Mouse (Mus musculus) G1E (cell line): ENCODE results near the gene Cntrob.

Experiments
- CTCF ChIP-seq: IDR thresholded peaks from 2 replicates; pipeline ENCODE4 v1.5.1; 2012; ENCODE audit warnings: low read depth, low read length, inconsistent platforms, mixed read lengths
- GATA1 ChIP-seq: IDR thresholded peaks from 2 replicates; pipeline ENCODE4 v1.6.1; 2012; ENCODE audit warnings: borderline replicate concordance, low read length, inconsistent platforms, mixed read lengths
- POLR2AphosphoS5 ChIP-seq: IDR thresholded peaks from 2 replicates; pipeline ENCODE4 v1.6.1; 2012; ENCODE audit warnings: low read depth, low read length, inconsistent platforms; ENCODE audit not compliant: insufficient replicate concordance
- TAL1 ChIP-seq: conservative IDR thresholded peaks from 2 replicates; pipeline ENCODE4 v1.6.1; 2012; ENCODE audit warnings: low read depth, low read length, inconsistent platforms, mixed read lengths

GRCm38 (mm10) chr11:69264276-69264675 lies 59.3 kb downstream of the Cntrob start:
- TF ChIP-seq CTCF, result no peak
- TF ChIP-seq TAL1, result no peak
- no peak for TF ChIP-seq GATA1
- TF ChIP-seq POLR2AphosphoS5, result no peak
